Mouse (Mus musculus): ENCODE data around the gene Tubg2.

DNA sequence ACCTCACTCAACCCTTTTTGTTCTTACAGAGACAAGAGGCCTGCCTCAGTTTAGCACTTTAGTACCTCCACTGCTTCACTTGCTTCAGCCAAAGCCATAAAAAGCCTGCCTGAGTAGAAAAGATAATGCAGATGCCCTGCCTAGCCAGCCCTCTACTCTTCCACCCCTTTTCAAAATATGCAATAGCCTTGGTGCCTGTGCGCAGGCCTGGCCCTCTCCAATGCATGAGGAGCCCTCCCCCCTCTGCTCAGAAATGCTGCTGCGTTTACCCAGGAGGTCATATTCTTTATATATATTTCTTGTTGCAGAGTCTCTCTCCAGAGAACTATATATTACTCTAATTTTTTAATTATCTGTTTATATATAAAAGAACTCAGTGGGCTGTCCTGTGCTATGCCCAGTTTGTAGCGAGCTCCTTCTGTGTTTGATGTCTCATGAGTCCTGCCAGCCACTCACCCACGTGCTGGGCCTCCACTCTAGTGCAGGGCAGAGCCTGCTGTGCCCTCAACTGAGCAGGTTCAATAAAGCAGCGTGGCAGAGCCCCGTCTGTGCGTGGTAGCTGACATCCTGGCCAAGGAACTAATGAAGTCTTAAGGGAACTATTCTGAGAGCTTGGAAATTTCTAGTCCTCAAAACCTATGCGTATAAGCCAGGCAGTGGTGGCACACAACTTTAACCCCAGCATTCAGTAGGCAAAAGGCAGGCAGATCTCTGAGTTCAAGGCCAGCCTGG is 34.6 kb downstream of the Tubg2 start:
- TF ChIP-seq CTCF (IDR thresholded peaks at IDR 0.05; ENCODE audit: control insufficient read depth, insufficient read depth, insufficient replicate concordance, low read depth, low read length) (no peak), POLR2A (IDR thresholded peaks at IDR 0.05; ENCODE audit: control insufficient read depth, low read depth, low read length) (no peak)

Data from testis, adult 2 months (tissue).